Comparison of ENCODE assay signal across 33 mouse cellular contexts in the genomic region with DNA sequence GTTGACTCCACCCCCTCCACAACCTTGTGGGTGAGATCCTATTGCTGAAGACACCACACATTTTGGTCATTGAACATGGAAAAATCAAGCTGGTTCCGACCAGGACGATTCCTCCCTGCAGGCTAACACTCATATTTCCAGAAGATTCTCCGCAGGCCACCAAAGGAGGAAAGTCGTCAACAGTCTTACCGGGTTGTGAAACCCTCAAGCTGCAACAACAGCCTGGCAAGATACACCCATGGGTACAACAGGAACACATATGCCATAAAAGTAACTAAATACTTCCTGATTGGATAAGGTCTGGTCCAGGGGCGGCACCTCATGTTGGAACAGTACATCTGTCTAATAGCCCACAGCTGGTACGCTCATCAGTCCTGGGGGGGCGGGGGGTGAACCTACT.
"Had no signal": no experiment of that assay in that cellular context is flagged by ENCODE, and none has a peak within 500 bp of the region (broad histone marks: within the 10 kb centered on the region; RNA-seq: fewer than 3 reads in every experiment).

No protein-coding gene starts in this region.

- DNase-seq: left cerebral cortex, postnatal 4 days; liver; liver, embryonic 13.5 days; liver, postnatal 0 days; lung, adult 18-20 months; lung, adult 2 months; lung, embryonic 14.5 days; lung, postnatal 10 days; lung, postnatal 14 days; lung, postnatal 36 days; lung, postnatal 4 days; midbrain, embryonic 14.5 days had no signal

- H3K9me3 ChIP-seq: limb, embryonic 10.5 days; limb, embryonic 12.5 days; limb, embryonic 13.5 days; limb, embryonic 15.5 days; liver, embryonic 12.5 days; liver, embryonic 13.5 days; liver, embryonic 15.5 days; lung, embryonic 15.5 days; megakaryocyte, embryonic 14.5 days; midbrain, embryonic 10.5 days; midbrain, embryonic 12.5 days; midbrain, embryonic 13.5 days; midbrain, embryonic 15.5 days; neural tube, embryonic 12.5 days; neural tube, embryonic 13.5 days had no signal

- ATAC-seq: liver, embryonic 12.5 days; liver, postnatal 0 days; lung, postnatal 0 days; midbrain, embryonic 13.5 days; midbrain, embryonic 15.5 days; midbrain, embryonic 16.5 days had no signal

- H3K4me1 ChIP-seq: limb, embryonic 10.5 days; limb, embryonic 12.5 days; limb, embryonic 13.5 days; limb, embryonic 15.5 days; liver, embryonic 12.5 days; liver, embryonic 13.5 days; lung, embryonic 15.5 days; megakaryocyte, embryonic 14.5 days; midbrain, embryonic 12.5 days; midbrain, embryonic 13.5 days; midbrain, embryonic 15.5 days; neural tube, embryonic 12.5 days; neural tube, embryonic 13.5 days had no signal

- H3K4me3 ChIP-seq: limb, embryonic 10.5 days; limb, embryonic 12.5 days; limb, embryonic 13.5 days; limb, embryonic 15.5 days; liver, embryonic 12.5 days; liver, embryonic 13.5 days; liver, embryonic 15.5 days; lung, embryonic 15.5 days; megakaryocyte, embryonic 14.5 days; midbrain, embryonic 10.5 days; midbrain, embryonic 12.5 days; midbrain, embryonic 13.5 days; midbrain, embryonic 15.5 days; myocyte; neural tube, embryonic 12.5 days; neural tube, embryonic 13.5 days had no signal

- H3K4me2 ChIP-seq: limb, embryonic 12.5 days; limb, embryonic 13.5 days; limb, embryonic 15.5 days; liver, embryonic 11.5 days; liver, embryonic 12.5 days; liver, embryonic 13.5 days; liver, embryonic 15.5 days; lung, embryonic 14.5 days; lung, embryonic 15.5 days; midbrain, embryonic 11.5 days; midbrain, embryonic 12.5 days; midbrain, embryonic 13.5 days; midbrain, embryonic 15.5 days; neural tube, embryonic 12.5 days; neural tube, embryonic 13.5 days had no signal

- H3K27me3 ChIP-seq: limb, embryonic 12.5 days; limb, embryonic 13.5 days; limb, embryonic 15.5 days; liver, embryonic 12.5 days; liver, embryonic 13.5 days; liver, embryonic 15.5 days; lung, embryonic 15.5 days; midbrain, embryonic 12.5 days; midbrain, embryonic 13.5 days; midbrain, embryonic 15.5 days; neural tube, embryonic 12.5 days; neural tube, embryonic 13.5 days had no signal

- H3K27ac ChIP-seq: limb, embryonic 10.5 days; limb, embryonic 12.5 days; limb, embryonic 13.5 days; limb, embryonic 15.5 days; liver, embryonic 12.5 days; liver, embryonic 13.5 days; liver, embryonic 14.5 days; liver, embryonic 15.5 days; lung, embryonic 15.5 days; macrophage; midbrain, embryonic 10.5 days; midbrain, embryonic 12.5 days; midbrain, embryonic 13.5 days; midbrain, embryonic 15.5 days; neural tube, embryonic 12.5 days; neural tube, embryonic 13.5 days had no signal

- H3K9ac ChIP-seq: limb, embryonic 12.5 days; limb, embryonic 13.5 days; limb, embryonic 15.5 days; liver, embryonic 12.5 days; liver, embryonic 13.5 days; liver, embryonic 14.5 days; liver, embryonic 15.5 days; liver, postnatal 0 days; lung, embryonic 14.5 days; lung, embryonic 15.5 days; midbrain, embryonic 12.5 days; midbrain, embryonic 13.5 days; midbrain, embryonic 15.5 days; neural tube, embryonic 12.5 days; neural tube, embryonic 13.5 days had no signal

- H3K36me3 ChIP-seq: limb, embryonic 10.5 days; limb, embryonic 12.5 days; limb, embryonic 13.5 days; limb, embryonic 15.5 days; liver, embryonic 12.5 days; liver, embryonic 13.5 days; liver, embryonic 15.5 days; lung, embryonic 15.5 days; midbrain, embryonic 10.5 days; midbrain, embryonic 12.5 days; midbrain, embryonic 13.5 days; midbrain, embryonic 15.5 days; neural tube, embryonic 12.5 days; neural tube, embryonic 13.5 days had no signal
